19 mouse cellular contexts compared by ENCODE assay signal in the genomic region with DNA sequence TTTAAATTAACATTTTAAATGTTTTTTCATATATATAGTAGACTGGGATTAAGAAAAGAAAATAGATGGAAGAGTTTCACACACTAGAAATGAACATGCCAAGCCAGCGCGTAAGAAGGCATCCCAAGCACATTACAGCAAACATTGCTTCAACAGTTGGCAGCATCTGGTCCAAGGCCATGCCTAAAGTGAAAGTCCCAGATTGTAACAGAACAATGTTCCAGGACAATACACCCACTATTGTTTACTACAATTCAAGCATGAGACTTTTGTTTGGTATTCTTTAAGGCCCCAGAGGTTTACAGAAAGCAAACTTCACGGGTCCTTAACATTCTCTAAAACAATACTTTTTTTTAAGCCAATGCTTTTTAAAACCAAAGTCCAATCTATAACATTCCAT.
A peak's percentile ranks its signal among the peaks of the same experiment; 100 is the strongest.
DNase-seq lines count a peak whose midpoint lies in the region; ATAC-seq and TF ChIP-seq lines count a peak whose summit lies in the region.
"Had no signal": no experiment of that assay in that cellular context is flagged by ENCODE, and none has a peak within 500 bp of the region (broad histone marks: within the 10 kb centered on the region; RNA-seq: fewer than 3 reads in every experiment).

No protein-coding gene starts in this region.

- 33% methylated on average over 3 of the region's 3 CpGs for WGBS in forebrain, embryonic 14.5 days
- 35% methylated on average over 3 of the region's 3 CpGs for WGBS in forebrain, postnatal 0 days
- WGBS in midbrain, embryonic 11.5 days: 42% methylated on average over 3 of the region's 3 CpGs
- WGBS in midbrain, embryonic 13.5 days: 48% methylated on average over 3 of the region's 3 CpGs
- 89% methylated on average over 3 of the region's 3 CpGs for WGBS in kidney, embryonic 14.5 days

- H3K27ac ChIP-seq in forebrain, embryonic 14.5 days (ENCODE audit: low read depth, low read length): no peak overlapping the region
- H3K27ac ChIP-seq in forebrain, postnatal 0 days (ENCODE audit: low read depth, low read length): no peak overlapping the region
- no peak overlapping the region for H3K27ac ChIP-seq in midbrain, embryonic 11.5 days (ENCODE audit: low read depth, low read length)
- H3K27ac ChIP-seq in midbrain, embryonic 13.5 days: no peak overlapping the region
- no peak overlapping the region for H3K27ac ChIP-seq in kidney, embryonic 14.5 days (ENCODE audit: low read depth, low read length)
- H3K27ac ChIP-seq: forebrain, embryonic 15.5 days; hindbrain, postnatal 0 days; left cerebral cortex, adult 2 months; neural tube, embryonic 13.5 days had no signal

- H3K4me1 ChIP-seq in forebrain, embryonic 14.5 days (ENCODE audit: control insufficient read depth, insufficient read depth, low read length): no peaks in the 10 kb centered on the region; the same call in 1 of the 2 replicates
- no peaks in the 10 kb centered on the region for H3K4me1 ChIP-seq in forebrain, postnatal 0 days (ENCODE audit: insufficient read depth)
- peaks cover 5% of the 10 kb centered on the region; the same call in 1 of the 2 replicates for H3K4me1 ChIP-seq in midbrain, embryonic 11.5 days (ENCODE audit: control insufficient read depth, insufficient read depth, low read length)
- H3K4me1 ChIP-seq in midbrain, embryonic 13.5 days (replicated peaks): peaks cover 21% of the 10 kb centered on the region
- no peaks in the 10 kb centered on the region for H3K4me1 ChIP-seq in kidney, embryonic 14.5 days (ENCODE audit: control insufficient read depth, insufficient read depth, low read length)
- H3K4me1 ChIP-seq: forebrain, embryonic 15.5 days; heart, embryonic 12.5 days had no signal

- H3K36me3 ChIP-seq in forebrain, embryonic 14.5 days (ENCODE audit: control insufficient read depth, insufficient read depth, low read length): no peaks in the 10 kb centered on the region
- H3K36me3 ChIP-seq in forebrain, postnatal 0 days (ENCODE audit: insufficient read depth): no peaks in the 10 kb centered on the region
- H3K36me3 ChIP-seq in midbrain, embryonic 11.5 days (ENCODE audit: control insufficient read depth, insufficient read depth, low read length): no peaks in the 10 kb centered on the region
- H3K36me3 ChIP-seq in midbrain, embryonic 13.5 days: no peaks in the 10 kb centered on the region
- no peaks in the 10 kb centered on the region for H3K36me3 ChIP-seq in kidney, embryonic 14.5 days (ENCODE audit: control insufficient read depth, insufficient read depth, low read length)
- H3K36me3 ChIP-seq: forebrain, embryonic 15.5 days; heart, embryonic 12.5 days; liver, embryonic 15.5 days; neural tube, embryonic 13.5 days had no signal

- peak; percentile 59 for DNase-seq in forebrain, embryonic 14.5 days (ENCODE audit: low spot score)
- DNase-seq in forebrain, postnatal 0 days: no peak
- peak; percentile 88 for DNase-seq in midbrain, embryonic 11.5 days (ENCODE audit: low spot score, missing footprints)
- peak; percentile 64 for DNase-seq in embryo, embryonic 10.5 days (ENCODE audit: low spot score)
- peak; percentile 92 for DNase-seq in retina, postnatal 1 day
- DNase-seq in layer of hippocampus, adult 9-10 months (ENCODE audit: low spot score): no peak
- DNase-seq: cerebellum, adult 11-12 months; kidney, adult 11 months; kidney, postnatal 10 days; thymus, postnatal 4 days had no signal

- no peak overlapping the region for H3K9ac ChIP-seq in forebrain, embryonic 14.5 days (ENCODE audit: low read length)
- H3K9ac ChIP-seq in forebrain, postnatal 0 days: no peak overlapping the region
- H3K9ac ChIP-seq in midbrain, embryonic 11.5 days (ENCODE audit: low read length): no peak overlapping the region
- H3K9ac ChIP-seq in midbrain, embryonic 13.5 days (replicated peaks): no peak overlapping the region
- no peak overlapping the region for H3K9ac ChIP-seq in kidney, embryonic 14.5 days (ENCODE audit: low read depth, low read length)
- H3K9ac ChIP-seq: forebrain, embryonic 15.5 days; heart, embryonic 12.5 days; liver, embryonic 15.5 days; neural tube, embryonic 13.5 days had no signal

- no peak for TF ChIP-seq CTCF in forebrain, postnatal 0 days (IDR thresholded peaks at IDR 0.05; ENCODE audit: low read depth)

- no peak overlapping the region for H3K4me2 ChIP-seq in forebrain, embryonic 14.5 days (ENCODE audit: low read length)
- no peak overlapping the region for H3K4me2 ChIP-seq in forebrain, postnatal 0 days (ENCODE audit: low read depth)
- no peak overlapping the region for H3K4me2 ChIP-seq in midbrain, embryonic 11.5 days
- no peak overlapping the region for H3K4me2 ChIP-seq in midbrain, embryonic 13.5 days (replicated peaks)
- H3K4me2 ChIP-seq in kidney, embryonic 14.5 days (replicated peaks; ENCODE audit: low read depth, low read length): no peak overlapping the region
- H3K4me2 ChIP-seq: forebrain, embryonic 15.5 days; heart, embryonic 12.5 days; liver, embryonic 15.5 days; neural tube, embryonic 13.5 days had no signal

- H3K27me3 ChIP-seq in forebrain, embryonic 14.5 days (replicated peaks; ENCODE audit: control insufficient read depth, insufficient read depth, low read length): no peaks in the 10 kb centered on the region
- H3K27me3 ChIP-seq in forebrain, postnatal 0 days (ENCODE audit: insufficient read depth, low read length): no peaks in the 10 kb centered on the region
- peaks cover 5% of the 10 kb centered on the region for H3K27me3 ChIP-seq in midbrain, embryonic 11.5 days (ENCODE audit: control insufficient read depth, insufficient read depth, low read length)
- H3K27me3 ChIP-seq in midbrain, embryonic 13.5 days: peaks cover 7% of the 10 kb centered on the region; the same call in 1 of the 2 replicates
- no peaks in the 10 kb centered on the region for H3K27me3 ChIP-seq in kidney, embryonic 14.5 days (ENCODE audit: control insufficient read depth, insufficient read depth, low read length)
- H3K27me3 ChIP-seq: forebrain, embryonic 15.5 days; heart, embryonic 12.5 days; liver, embryonic 15.5 days; megakaryocyte, embryonic 14.5 days; neural tube, embryonic 13.5 days had no signal

- no peak overlapping the region for H3K4me3 ChIP-seq in forebrain, embryonic 14.5 days (ENCODE audit: low read depth, low read length)
- H3K4me3 ChIP-seq in forebrain, postnatal 0 days (ENCODE audit: low read depth, low read length): no peak overlapping the region
- no peak overlapping the region for H3K4me3 ChIP-seq in midbrain, embryonic 11.5 days (ENCODE audit: low read depth, low read length)
- no peak overlapping the region for H3K4me3 ChIP-seq in midbrain, embryonic 13.5 days (replicated peaks)
- no peak overlapping the region for H3K4me3 ChIP-seq in kidney, embryonic 14.5 days (ENCODE audit: low read length)
- H3K4me3 ChIP-seq: forebrain, embryonic 15.5 days; heart, embryonic 12.5 days; left cerebral cortex, adult 2 months; liver, embryonic 15.5 days; megakaryocyte, embryonic 14.5 days; neural tube, embryonic 13.5 days had no signal

- ATAC-seq in forebrain, embryonic 14.5 days: no peak
- ATAC-seq in forebrain, postnatal 0 days: no peak
- ATAC-seq in midbrain, embryonic 11.5 days (ENCODE audit: low FRiP score): no peak
- ATAC-seq in midbrain, embryonic 13.5 days: no peak
- ATAC-seq in kidney, embryonic 14.5 days (ENCODE audit: low FRiP score, low TSS enrichment): no peak
- ATAC-seq: forebrain, embryonic 15.5 days; hindbrain, postnatal 0 days had no signal

- H3K9me3 ChIP-seq in forebrain, embryonic 14.5 days (replicated peaks; ENCODE audit: control insufficient read depth, low read length): no peaks in the 10 kb centered on the region
- no peaks in the 10 kb centered on the region for H3K9me3 ChIP-seq in forebrain, postnatal 0 days (ENCODE audit: low read length)
- no peaks in the 10 kb centered on the region for H3K9me3 ChIP-seq in midbrain, embryonic 11.5 days (ENCODE audit: control insufficient read depth, low read length)
- no peaks in the 10 kb centered on the region for H3K9me3 ChIP-seq in midbrain, embryonic 13.5 days
- no peaks in the 10 kb centered on the region for H3K9me3 ChIP-seq in kidney, embryonic 14.5 days (ENCODE audit: control insufficient read depth, low read length)
- H3K9me3 ChIP-seq: forebrain, embryonic 15.5 days; heart, embryonic 12.5 days; liver, embryonic 15.5 days; megakaryocyte, embryonic 14.5 days; neural tube, embryonic 13.5 days had no signal

Comparison
In these comparisons a context has a peak if more than half of its experiments do, and no peak if none do; other contexts are left out.
1. DNase-seq: peak in forebrain, embryonic 14.5 days (single experiment), midbrain, embryonic 11.5 days (single experiment), embryo, embryonic 10.5 days (single experiment) and retina, postnatal 1 day (single experiment); none in forebrain, postnatal 0 days (single experiment) and layer of hippocampus, adult 9-10 months (single experiment).